Mouse (Mus musculus) stomach, postnatal 0 days (tissue): Measurements from ENCODE around the gene Ldlr. TPM values are rescaled to one million over a fixed set of nuclear protein-coding genes. Genes with fewer than 3 reads are reported as not detected.

Source experiments
- ATAC-seq: fragments of 200-750 bp; cut with Nextera tagmentation; 2 replicates; pipeline ENCODE4 v1.8.0; 2017; ENCODE audit not compliant: low FRiP score, low TSS enrichment
- DNase-seq: peaks from one replicate; pipeline ENCODE4 v3.0.0-alpha.2; 2016; ENCODE audit warnings: low spot score
- H3K27ac ChIP-seq: fragments of 300-500 bp; sonication (generic); replicated peaks from 2 replicates; pipeline ENCODE4 v1.5.1; 2014; ENCODE audit warnings: mild to moderate bottlenecking, control low read depth
- H3K27me3 ChIP-seq: fragments of 300-500 bp; sonication (generic); 2 replicates; pipeline ENCODE4 v1.6.1; 2014; ENCODE audit warnings: low read length; ENCODE audit not compliant: control insufficient read depth, insufficient read depth
- H3K36me3 ChIP-seq: fragments of 300-500 bp; sonication (generic); 2 replicates; pipeline ENCODE4 v1.6.1; 2014; ENCODE audit warnings: low read length, mixed read lengths; ENCODE audit not compliant: control insufficient read depth, insufficient read depth
- H3K4me1 ChIP-seq: fragments of 300-500 bp; sonication (generic); replicated peaks from 2 replicates; pipeline ENCODE4 v1.6.1; 2014; ENCODE audit warnings: antibody characterized with exemption; ENCODE audit not compliant: control insufficient read depth, insufficient read depth
- H3K4me2 ChIP-seq: fragments of 300-500 bp; sonication (generic); replicated peaks from 2 replicates; pipeline ENCODE4 v1.6.1; 2014; ENCODE audit warnings: low read depth, mild to moderate bottlenecking, control low read depth, moderate library complexity
- H3K4me3 ChIP-seq: fragments of 300-500 bp; sonication (generic); 2 replicates; pipeline ENCODE4 v1.5.1; 2014; ENCODE audit warnings: low read depth, low read length, control low read depth
- H3K9ac ChIP-seq: fragments of 300-500 bp; sonication (generic); 2 replicates; pipeline ENCODE4 v1.6.1; 2014; ENCODE audit warnings: mild to moderate bottlenecking, low read length, control low read depth, mixed read lengths
- H3K9me3 ChIP-seq: fragments of 300-500 bp; sonication (generic); 2 replicates; pipeline ENCODE4 v1.6.1; 2016; ENCODE audit warnings: low read length; ENCODE audit not compliant: control insufficient read depth
- CTCF ChIP-seq: IDR thresholded peaks from 2 replicates; pipeline ENCODE4 v1.5.1; 2016; ENCODE audit warnings: antibody characterized with exemption, low read depth, mild to moderate bottlenecking, moderate library complexity
- EP300 ChIP-seq: optimal IDR thresholded peaks from 2 replicates; pipeline ENCODE3; 2016; ENCODE audit warnings: antibody characterized with exemption
- WGBS: fragments of 180-500 bp; shearing (Covaris S2); extraction: QIAGEN DNeasy Blood & Tissue Kit; methylation state at CpG from one replicate; pipeline ENCODE4 v1.1.7; 2014; 5-methylcytosine and 5-hydroxymethylcytosine counted together
- polyA plus RNA-seq: library from polyadenylated mRNA; unstranded; fragments of >200 nt; fragmentation: Nextera tagmentation; extraction: Ambion mirVana; gene quantifications from 2 replicates; pipeline ENCODE4 v1.2.1, GENCODE M21; 2015

The Ldlr gene
- polyA plus RNA-seq, 1 experiment from 2014 or later, result 30.4 TPM

- Histone ChIP-seq H3K9me3 (no peaks in the 10 kb centered on the region), H3K27me3 (no peaks in the 10 kb centered on the region), H3K9ac (no peak overlapping the region), H3K27ac (no peak overlapping the region), H3K4me1 (no peaks in the 10 kb centered on the region), H3K36me3 (peaks cover 46% of the 10 kb centered on the region), H3K4me3 (no peak overlapping the region), H3K4me2 (no peak overlapping the region)
- no peak for TF ChIP-seq EP300
- TF ChIP-seq CTCF, result no peak
- no peak for DNase-seq
- 0 out of 2 replicates have a peak, but pooled peaks have one; percentile 31 for ATAC-seq
- WGBS, result 85% methylated on average over 3 of the region's 3 CpGs
These were observed 33.3 kb upstream of the Ldlr start for GRCm38 (mm10) chr9:21690031-21690430.

- Histone ChIP-seq H3K9ac (no peak overlapping the region), H3K27me3 (no peaks in the 10 kb centered on the region), H3K4me3 (no peak overlapping the region), H3K4me2 (no peak overlapping the region), H3K27ac (no peak overlapping the region), H3K36me3 (peaks cover 34% of the 10 kb centered on the region), H3K9me3 (no peaks in the 10 kb centered on the region), H3K4me1 (no peaks in the 10 kb centered on the region)
- DNase-seq, result peak; percentile 41
- peak; percentile 72 for TF ChIP-seq CTCF
- TF ChIP-seq EP300, result no peak
- 0 out of 2 replicates have a peak, but pooled peaks have one; percentile 28 for ATAC-seq
- WGBS, result 42% methylated on average over 2 of the region's 2 CpGs
These were observed 31.4 kb upstream of the Ldlr start for GRCm38 (mm10) chr9:21691862-21692261.

- no peak overlapping the region for H3K27ac ChIP-seq
- H3K27me3 ChIP-seq, result no peaks in the 10 kb centered on the region
- DNase-seq, result no peak
- H3K9ac ChIP-seq, result 0 out of 2 replicates have a peak overlapping the region, but pooled peaks have one; percentile 4
- 94% methylated on average over 4 of the region's 4 CpGs for WGBS
- H3K4me2 ChIP-seq, result no peak overlapping the region
- H3K36me3 ChIP-seq, result peaks cover 31% of the 10 kb centered on the region
- no peaks in the 10 kb centered on the region for H3K9me3 ChIP-seq
- TF ChIP-seq EP300 (no peak), CTCF (no peak)
- ATAC-seq, result no peak
- H3K4me3 ChIP-seq, result no peak overlapping the region
- no peaks in the 10 kb centered on the region for H3K4me1 ChIP-seq
These were observed 30.8 kb upstream of the Ldlr start for GRCm38 (mm10) chr9:21692491-21692890.

- no peaks in the 10 kb centered on the region for H3K4me1 ChIP-seq
- H3K27ac ChIP-seq, result no peak overlapping the region
- ATAC-seq (no peak), DNase-seq (no peak)
- TF ChIP-seq CTCF (no peak), EP300 (no peak)
- no peak overlapping the region for H3K4me2 ChIP-seq
- no peaks in the 10 kb centered on the region for H3K9me3 ChIP-seq
- H3K36me3 ChIP-seq, result peaks cover 23% of the 10 kb centered on the region
- H3K9ac ChIP-seq, result no peak overlapping the region
- H3K4me3 ChIP-seq, result no peak overlapping the region
- H3K27me3 ChIP-seq, result no peaks in the 10 kb centered on the region
These were observed 29.2 kb upstream of the Ldlr start for GRCm38 (mm10) chr9:21694071-21694470.

- H3K9ac ChIP-seq, result no peak overlapping the region
- 86% methylated on average over 5 of the region's 5 CpGs for WGBS
- H3K4me2 ChIP-seq, result no peak overlapping the region
- peaks cover 24% of the 10 kb centered on the region for H3K36me3 ChIP-seq
- DNase-seq (no peak), ATAC-seq (no peak)
- no peaks in the 10 kb centered on the region for H3K4me1 ChIP-seq
- H3K27ac ChIP-seq, result no peak overlapping the region
- no peaks in the 10 kb centered on the region for H3K27me3 ChIP-seq
- TF ChIP-seq CTCF, result no peak
- no peak for TF ChIP-seq EP300
- no peaks in the 10 kb centered on the region for H3K9me3 ChIP-seq
- H3K4me3 ChIP-seq, result no peak overlapping the region
These were observed 28.0 kb upstream of the Ldlr start for GRCm38 (mm10) chr9:21695229-21695792.

GRCm38 (mm10) chr9:21697121-21697520 lies 26.2 kb upstream of the Ldlr start:
- H3K9ac ChIP-seq, result no peak overlapping the region
- H3K27ac ChIP-seq, result no peak overlapping the region
- no peak for DNase-seq
- no peak overlapping the region for H3K4me2 ChIP-seq
- TF ChIP-seq CTCF (no peak), EP300 (no peak)
- H3K27me3 ChIP-seq, result no peaks in the 10 kb centered on the region
- no peaks in the 10 kb centered on the region for H3K4me1 ChIP-seq
- no peaks in the 10 kb centered on the region for H3K9me3 ChIP-seq
- WGBS, result 78% methylated on average over 6 of the region's 6 CpGs
- no peak overlapping the region for H3K4me3 ChIP-seq
- ATAC-seq, result 0 out of 2 replicates have a peak, but pooled peaks have one; percentile 19
- peaks cover 38% of the 10 kb centered on the region for H3K36me3 ChIP-seq
